Mouse (Mus musculus) kidney, adult 2 months (tissue): ENCODE measurements around the gene Trip12.
A peak's percentile ranks its signal among the peaks of the same experiment; 100 is the strongest.

ENCODE experiments used
- CTCF ChIP-seq: fragments of 200-500 bp; conservative IDR thresholded peaks from 2 replicates; pipeline ENCODE4 v1.5.1; 2011; ENCODE audit warnings: low read depth, mild to moderate bottlenecking, control low read depth, low read length, moderate library complexity, mixed read lengths; ENCODE audit not compliant: insufficient read depth, insufficient read length
- POLR2A ChIP-seq: fragments of 200-500 bp; IDR thresholded peaks from one replicate; pipeline ENCODE4 v1.6.1; 2011; ENCODE audit warnings: low read depth, low read length, control low read depth

- TF ChIP-seq CTCF (peak; percentile 23; the same call in 1 of the 2 replicates), POLR2A (no peak)
Observed at GRCm38 (mm10) chr1:84866706-84867230, 26.5 kb upstream of the Trip12 start.
